Mouse (Mus musculus) G1E (cell line): ENCODE measurements around the gene Actg1.

ENCODE experiments used
- CTCF ChIP-seq: IDR thresholded peaks from 2 replicates; pipeline ENCODE4 v1.5.1; 2012; ENCODE audit warnings: low read depth, low read length, inconsistent platforms, mixed read lengths
- GATA1 ChIP-seq: IDR thresholded peaks from 2 replicates; pipeline ENCODE4 v1.6.1; 2012; ENCODE audit warnings: borderline replicate concordance, low read length, inconsistent platforms, mixed read lengths
- GATA2 ChIP-seq: IDR thresholded peaks from 2 replicates; pipeline ENCODE4 v1.6.1; 2012; ENCODE audit warnings: low read depth, low read length, inconsistent platforms, borderline replicate concordance
- TAL1 ChIP-seq: conservative IDR thresholded peaks from 2 replicates; pipeline ENCODE4 v1.6.1; 2012; ENCODE audit warnings: low read depth, low read length, inconsistent platforms, mixed read lengths

DNA sequence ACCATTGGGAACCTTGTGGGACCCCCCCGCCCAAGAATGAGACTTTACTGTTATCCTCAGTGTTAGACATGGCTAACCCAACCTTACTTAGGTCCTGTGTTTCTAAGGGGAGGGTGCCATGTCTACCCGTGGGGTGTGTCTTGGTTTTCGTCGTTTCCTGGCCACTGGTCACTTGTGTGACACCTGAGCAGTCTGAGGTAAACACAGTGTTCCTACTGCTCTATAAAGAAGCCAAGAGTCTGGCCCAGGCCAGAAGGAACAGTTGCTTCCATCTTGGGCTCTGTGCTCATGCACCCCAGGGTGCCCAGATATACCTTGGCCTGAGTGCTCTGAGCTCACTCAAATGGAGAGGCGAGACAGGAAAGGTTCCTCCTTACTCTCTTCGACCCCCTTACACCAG lies 14.5 kb upstream of the Actg1 start:
- no peak for TF ChIP-seq CTCF
- no peak for TF ChIP-seq GATA1
- TF ChIP-seq GATA2, result no peak
- no peak for TF ChIP-seq TAL1
